Mouse (Mus musculus): ENCODE data around the gene Med7. TPM values are rescaled to one million over a fixed set of nuclear protein-coding genes. Genes with fewer than 3 reads are reported as not detected.
"Not testable (repeated sequence)": the region's sequence is repeated elsewhere in the genome, so short reads cannot be mapped to it uniquely, and the experiment has no call there.

Med7 gene
- total RNA-seq, 2 experiments from 2014 or later, result 49.7 to 124 TPM

GRCm38 (mm10) chr11:46421086-46421888 is 15.4 kb upstream of the Med7 start:
- ATAC-seq (replicated peaks; ENCODE audit: low FRiP score, low TSS enrichment, poor library complexity, severe bottlenecking), result no peak

GRCm38 (mm10) chr11:46428131-46428530 is 8.6 kb upstream of the Med7 start:
- not testable (repeated sequence) for ATAC-seq (replicated peaks; ENCODE audit: low FRiP score, low TSS enrichment, poor library complexity, severe bottlenecking)

- ATAC-seq (replicated peaks; ENCODE audit: low FRiP score, low TSS enrichment, poor library complexity, severe bottlenecking), result no peak
Observed at GRCm38 (mm10) chr11:46430123-46430522, 6.6 kb upstream of the Med7 start.

GRCm38 (mm10) chr11:46431129-46431528 is 5.6 kb upstream of the Med7 start:
- ATAC-seq (replicated peaks; ENCODE audit: low FRiP score, low TSS enrichment, poor library complexity, severe bottlenecking), result peak; percentile 81

GRCm38 (mm10) chr11:46435363-46435762 is 1.4 kb upstream of the Med7 start:
- peak; percentile 28 for ATAC-seq (replicated peaks; ENCODE audit: low FRiP score, low TSS enrichment, poor library complexity, severe bottlenecking)

GRCm38 (mm10) chr11:46437459-46438000 is 805 bp downstream of the Med7 start:
- ATAC-seq (replicated peaks; ENCODE audit: low FRiP score, low TSS enrichment, poor library complexity, severe bottlenecking), result no peak

- peak; percentile 15; the same call in 1 of the 2 replicates for ATAC-seq (replicated peaks; ENCODE audit: low FRiP score, low TSS enrichment, poor library complexity, severe bottlenecking)
Observed at GRCm38 (mm10) chr11:46439005-46439543, 2.3 kb downstream of the Med7 start.

GRCm38 (mm10) chr11:46441774-46442173 is 5.0 kb downstream of the Med7 start:
- ATAC-seq (replicated peaks; ENCODE audit: low FRiP score, low TSS enrichment, poor library complexity, severe bottlenecking), result peak; percentile 60

GRCm38 (mm10) chr11:46443152-46443551 is 6.4 kb downstream of the Med7 start:
- no peak for ATAC-seq (replicated peaks; ENCODE audit: low FRiP score, low TSS enrichment, poor library complexity, severe bottlenecking)

GRCm38 (mm10) chr11:46443979-46444378 is 7.3 kb downstream of the Med7 start:
- ATAC-seq (replicated peaks; ENCODE audit: low FRiP score, low TSS enrichment, poor library complexity, severe bottlenecking), result no peak

- no peak for ATAC-seq (replicated peaks; ENCODE audit: low FRiP score, low TSS enrichment, poor library complexity, severe bottlenecking)
Observed at GRCm38 (mm10) chr11:46446150-46446549, 9.4 kb downstream of the Med7 start.

GRCm38 (mm10) chr11:46447644-46448484 is 11.1 kb downstream of the Med7 start:
- no peak for ATAC-seq (replicated peaks; ENCODE audit: low FRiP score, low TSS enrichment, poor library complexity, severe bottlenecking)

GRCm38 (mm10) chr11:46449461-46450080 is 12.8 kb downstream of the Med7 start:
- ATAC-seq (replicated peaks; ENCODE audit: low FRiP score, low TSS enrichment, poor library complexity, severe bottlenecking), result no peak

GRCm38 (mm10) chr11:46454453-46455045 is 17.8 kb downstream of the Med7 start, which contains the start of gene Havcr2:
Gene Havcr2 (plus strand): TSS chr11:46454935.
- peak; percentile 97 for ATAC-seq (replicated peaks; ENCODE audit: low FRiP score, low TSS enrichment, poor library complexity, severe bottlenecking)

- ATAC-seq (replicated peaks; ENCODE audit: low FRiP score, low TSS enrichment, poor library complexity, severe bottlenecking), result no peak
Observed at GRCm38 (mm10) chr11:46459960-46460359, 23.2 kb downstream of the Med7 start.

- no peak for ATAC-seq (replicated peaks; ENCODE audit: low FRiP score, low TSS enrichment, poor library complexity, severe bottlenecking)
Observed at GRCm38 (mm10) chr11:46461362-46461761, 24.6 kb downstream of the Med7 start.

- no peak for ATAC-seq (replicated peaks; ENCODE audit: low FRiP score, low TSS enrichment, poor library complexity, severe bottlenecking)
Observed at GRCm38 (mm10) chr11:46461931-46462330, 25.2 kb downstream of the Med7 start.

- no peak for ATAC-seq (replicated peaks; ENCODE audit: low FRiP score, low TSS enrichment, poor library complexity, severe bottlenecking)
Observed at GRCm38 (mm10) chr11:46466878-46467277, 30.2 kb downstream of the Med7 start.

GRCm38 (mm10) chr11:46474220-46474619 is 37.5 kb downstream of the Med7 start:
- no peak for ATAC-seq (replicated peaks; ENCODE audit: low FRiP score, low TSS enrichment, poor library complexity, severe bottlenecking)
